Mouse (Mus musculus): ENCODE data around the gene Rsph14. TPM values are rescaled to one million over a fixed set of nuclear protein-coding genes. Genes with fewer than 3 reads are reported as not detected.
A peak's percentile ranks its signal among the peaks of the same experiment; 100 is the strongest.

Rsph14 gene
- not detected in 2 replicates for polyA plus RNA-seq (2012; ENCODE audit: insufficient read depth, insufficient read length, missing spikeins)

DNA sequence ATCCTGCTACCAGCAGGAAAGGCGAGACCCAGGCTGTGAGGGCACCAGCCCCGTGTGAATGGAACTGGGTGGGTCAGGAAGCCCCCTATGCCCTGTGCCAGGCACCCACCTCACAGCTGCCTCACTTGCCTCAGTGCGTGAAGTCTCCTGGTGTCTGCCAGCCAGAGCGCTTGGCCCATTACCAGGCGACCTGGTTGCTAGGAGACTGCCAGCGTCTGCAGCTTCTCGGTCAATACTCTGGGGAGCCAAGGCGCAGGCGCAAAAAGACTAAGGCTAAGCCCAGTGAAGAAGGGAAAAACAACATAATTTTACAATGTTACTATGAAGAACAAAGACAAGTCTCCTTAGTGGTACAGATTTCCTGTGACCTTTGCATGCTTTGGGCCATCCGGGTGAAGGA, at the start of gene Rsph14:
Rsph14 (minus strand) TSS at position 192 of the 400 bp plus-strand sequence.
- H3K4me1 ChIP-seq (ENCODE audit: control insufficient read depth, insufficient read depth, insufficient read length, low read length) = peaks cover 6% of the 10 kb centered on the region
- no peak within 1 kb of the TSS for H3K4me3 ChIP-seq (ENCODE audit: insufficient read depth, low read depth, low read length)
- no peak within 1 kb of the TSS for H3K27ac ChIP-seq (replicated peaks; ENCODE audit: low read depth, low read length)

DNA sequence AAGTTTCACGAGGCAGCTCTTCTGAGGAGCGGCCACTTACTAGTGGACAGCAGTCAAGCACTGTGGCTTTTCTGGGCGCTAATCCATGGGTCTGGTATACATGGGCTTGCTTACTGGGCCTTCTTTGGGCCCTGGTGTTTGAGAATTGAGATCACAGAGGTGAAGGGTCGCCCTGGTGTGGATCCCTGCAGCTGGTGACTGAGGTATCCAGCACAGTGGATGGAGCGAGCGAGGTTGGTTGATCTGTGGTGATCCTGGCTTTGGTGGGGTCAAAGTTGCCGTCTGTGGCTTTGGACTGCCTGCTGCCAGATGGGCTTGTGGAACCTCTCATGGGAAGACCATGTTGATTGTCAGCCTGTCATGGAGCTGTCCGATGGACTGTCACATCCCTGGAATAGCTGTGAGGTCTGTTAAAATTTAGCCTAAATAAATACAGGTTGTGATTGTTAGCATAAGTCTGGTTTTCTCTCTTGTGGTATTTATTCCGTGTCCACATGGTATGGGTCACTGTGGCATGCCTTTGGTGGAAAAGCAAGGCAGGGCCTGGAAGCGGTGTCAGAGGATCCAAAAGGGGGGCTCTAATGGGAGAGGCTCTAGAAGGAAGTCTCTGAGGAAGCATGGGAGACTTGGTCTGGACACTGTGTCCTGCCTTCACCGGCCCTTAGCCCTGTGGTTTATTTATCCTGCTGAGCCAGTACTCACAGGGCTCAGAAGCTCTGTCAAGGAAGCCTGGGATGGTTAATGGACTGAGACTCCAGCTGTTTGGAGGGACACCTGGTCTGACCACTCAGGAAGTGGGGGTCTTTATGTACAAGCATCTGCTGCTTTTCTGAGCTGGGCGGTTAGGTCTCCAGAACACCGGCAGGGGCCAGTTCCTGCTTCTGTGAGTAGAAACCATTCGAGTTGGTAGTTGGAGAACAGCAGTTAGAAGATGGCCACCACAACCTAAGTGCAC, 46.1 kb upstream of the Rsph14 start:
- Histone ChIP-seq H3K4me3 (ENCODE audit: insufficient read depth, low read depth, low read length) (no peak overlapping the region), H3K4me1 (ENCODE audit: control insufficient read depth, insufficient read depth, insufficient read length, low read length) (peaks cover 14% of the 10 kb centered on the region; the same call in 1 of the 2 replicates), H3K27ac (replicated peaks; ENCODE audit: low read depth, low read length) (no peak overlapping the region)

DNA sequence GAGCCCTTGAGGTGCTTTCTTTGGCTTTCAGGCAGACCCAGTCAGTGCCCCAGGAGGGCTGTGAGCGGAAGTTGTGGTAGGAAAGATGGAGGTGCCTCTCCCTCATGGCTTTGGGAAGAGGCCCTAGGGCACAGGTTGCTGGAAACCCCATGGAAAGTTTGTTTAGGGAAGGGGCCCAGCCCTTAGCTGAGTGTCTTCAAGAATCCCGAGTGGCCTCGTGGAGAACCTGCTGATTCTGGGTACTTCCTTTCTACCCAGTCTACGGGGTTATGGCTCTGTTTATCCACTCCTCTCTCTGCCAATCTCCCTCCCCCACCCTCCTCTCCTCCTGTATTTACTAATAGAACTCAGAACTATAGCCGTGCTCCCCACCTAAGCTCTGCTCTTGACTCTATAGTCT, 43.3 kb upstream of the Rsph14 start:
- Histone ChIP-seq H3K4me3 (ENCODE audit: insufficient read depth, low read depth, low read length) (no peak overlapping the region), H3K4me1 (ENCODE audit: control insufficient read depth, insufficient read depth, insufficient read length, low read length) (peaks cover 15% of the 10 kb centered on the region; the same call in 1 of the 2 replicates), H3K27ac (replicated peaks; ENCODE audit: low read depth, low read length) (no peak overlapping the region)

DNA sequence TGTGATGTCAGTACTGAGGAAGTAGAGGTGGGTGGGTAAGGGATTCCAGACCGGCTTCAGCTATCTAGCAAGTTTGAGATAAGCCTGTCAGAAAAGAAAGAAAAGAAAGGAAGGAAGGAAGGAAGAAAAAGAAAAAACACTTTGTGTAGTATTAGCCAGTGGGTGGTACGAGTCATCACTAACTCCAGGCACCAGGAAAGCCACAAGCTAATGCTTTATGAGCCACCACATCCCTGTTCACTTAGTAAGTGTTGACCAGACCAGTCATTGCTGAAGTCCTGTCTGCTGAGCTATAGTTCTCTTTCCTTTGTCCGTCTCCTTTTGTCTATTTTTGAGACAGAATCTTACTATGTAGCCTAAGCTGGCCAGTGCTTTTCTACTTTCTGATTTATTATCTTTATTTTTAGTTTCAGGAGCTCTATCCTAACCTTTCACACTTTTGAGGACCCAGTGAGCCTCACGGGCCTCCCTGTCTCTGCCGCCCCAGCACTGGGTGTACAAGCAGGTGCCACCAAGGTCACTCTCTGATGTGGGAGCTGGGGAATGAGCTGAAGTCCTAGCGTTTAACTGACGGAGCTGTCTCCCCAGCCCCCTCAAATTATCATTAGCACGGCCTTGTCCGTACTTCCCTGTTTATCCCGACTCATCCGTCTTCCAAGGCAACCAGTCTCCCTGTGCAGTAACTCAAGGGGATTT, 38.0 kb upstream of the Rsph14 start:
- H3K4me3 ChIP-seq (ENCODE audit: insufficient read depth, low read depth, low read length) = no peak overlapping the region
- H3K4me1 ChIP-seq (ENCODE audit: control insufficient read depth, insufficient read depth, insufficient read length, low read length) = peaks cover 8% of the 10 kb centered on the region
- no peak overlapping the region for H3K27ac ChIP-seq (replicated peaks; ENCODE audit: low read depth, low read length)

DNA sequence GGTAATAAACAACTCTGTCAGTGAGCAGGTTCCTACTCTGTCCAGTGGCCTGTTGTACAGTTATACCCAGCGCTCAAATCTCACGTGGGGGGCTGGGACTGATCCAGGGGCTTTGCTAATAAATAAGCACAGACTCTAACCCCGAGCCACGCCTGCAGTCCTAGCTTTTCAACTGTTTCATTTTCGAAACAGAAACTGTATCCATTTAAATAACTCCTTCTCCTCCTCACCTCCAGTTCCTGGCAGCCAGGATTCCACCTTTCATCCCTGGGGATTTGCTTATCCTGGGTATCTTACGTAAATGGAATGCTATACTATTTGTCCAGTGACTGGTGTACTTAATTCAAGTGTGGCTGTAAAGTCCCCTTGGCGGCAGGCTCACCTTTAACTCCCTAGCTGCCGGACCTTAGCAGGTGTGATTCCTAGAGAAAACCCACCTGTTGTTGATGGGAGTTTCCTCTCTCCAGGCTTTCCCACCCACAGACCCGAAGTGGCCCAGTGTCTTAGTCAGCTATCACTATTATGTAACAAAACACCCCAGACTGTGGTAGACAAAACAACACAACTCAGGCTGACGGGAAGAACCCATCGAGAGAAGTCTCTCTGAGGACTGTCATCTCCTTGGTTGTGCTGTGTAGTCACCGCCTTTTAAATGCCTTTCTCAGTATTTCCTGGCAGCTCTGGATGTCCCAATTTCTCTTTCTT, 36.4 kb upstream of the Rsph14 start:
- no peak overlapping the region for H3K4me3 ChIP-seq (ENCODE audit: insufficient read depth, low read depth, low read length)
- H3K4me1 ChIP-seq (ENCODE audit: control insufficient read depth, insufficient read depth, insufficient read length, low read length) = peaks cover 10% of the 10 kb centered on the region

DNA sequence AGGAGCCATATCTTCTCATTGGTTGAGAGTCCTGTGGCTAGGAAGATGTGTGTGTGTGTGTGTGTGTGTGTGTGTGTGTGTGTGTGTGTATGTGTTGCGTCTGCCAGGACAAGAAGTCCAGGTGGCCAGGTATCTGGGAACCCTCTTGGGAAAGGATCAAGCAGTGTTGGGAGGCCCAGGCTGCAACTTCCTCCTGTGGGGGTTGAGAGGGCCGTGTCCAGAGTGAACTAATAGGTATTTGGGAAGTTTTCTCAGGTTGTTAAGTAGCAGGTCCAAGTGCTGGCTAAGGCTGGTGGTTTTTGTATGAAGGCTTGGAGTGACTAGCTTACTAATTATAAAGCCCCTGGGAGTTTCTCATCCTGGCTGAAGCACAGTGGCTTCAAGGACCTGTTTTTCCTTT, 35.7 kb upstream of the Rsph14 start:
- peaks cover 17% of the 10 kb centered on the region for H3K4me1 ChIP-seq (ENCODE audit: control insufficient read depth, insufficient read depth, insufficient read length, low read length)
- H3K4me3 ChIP-seq (ENCODE audit: insufficient read depth, low read depth, low read length) = no peak overlapping the region
- H3K27ac ChIP-seq (replicated peaks; ENCODE audit: low read depth, low read length) = no peak overlapping the region

More for the DNA sequence above, 36.4 kb upstream of the Rsph14 start:
- H3K27ac ChIP-seq (replicated peaks; ENCODE audit: low read depth, low read length) = no peak overlapping the region

DNA sequence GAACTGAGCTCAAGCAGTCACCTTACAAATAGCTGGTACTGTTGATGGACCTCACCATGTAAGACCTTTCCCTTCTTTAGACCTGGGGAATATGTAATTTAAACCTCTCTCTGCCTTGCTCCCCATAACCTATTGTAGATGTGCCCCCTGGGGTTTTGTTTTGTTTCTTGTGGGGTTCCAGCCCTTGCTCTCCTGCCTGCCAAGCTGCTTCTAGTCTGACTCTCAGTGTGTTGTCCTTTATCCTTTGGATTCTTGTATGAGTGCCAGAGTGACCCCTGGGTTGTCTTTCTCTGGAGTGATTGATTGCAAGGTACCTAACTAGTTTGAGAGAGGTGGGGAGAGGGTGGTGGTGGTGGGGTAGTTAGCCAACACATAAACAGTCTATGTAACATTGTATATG, 35.1 kb upstream of the Rsph14 start:
- H3K27ac ChIP-seq (replicated peaks; ENCODE audit: low read depth, low read length) = no peak overlapping the region
- H3K4me3 ChIP-seq (ENCODE audit: insufficient read depth, low read depth, low read length) = no peak overlapping the region
- H3K4me1 ChIP-seq (ENCODE audit: control insufficient read depth, insufficient read depth, insufficient read length, low read length) = peaks cover 17% of the 10 kb centered on the region

DNA sequence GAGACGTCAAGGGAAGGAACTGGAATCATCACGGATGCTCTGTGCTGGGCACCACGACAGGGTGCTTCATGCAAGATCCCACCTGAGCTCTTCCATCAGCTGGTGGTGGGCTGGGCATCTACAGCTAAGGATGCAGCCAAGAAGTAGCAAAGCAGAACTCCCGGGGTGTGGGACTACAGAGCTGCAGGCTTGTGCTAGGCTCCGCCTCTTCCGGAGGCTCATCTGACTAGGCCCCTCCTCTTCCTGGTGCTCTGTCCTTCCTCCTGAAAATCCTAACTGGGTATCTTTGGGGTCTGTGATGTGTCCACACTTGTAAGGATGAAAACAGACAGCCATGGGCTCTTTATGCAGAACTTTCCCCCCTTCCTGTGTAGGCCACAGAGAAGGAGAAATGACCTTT, 33.3 kb upstream of the Rsph14 start:
- no peak overlapping the region for H3K4me3 ChIP-seq (ENCODE audit: insufficient read depth, low read depth, low read length)

DNA sequence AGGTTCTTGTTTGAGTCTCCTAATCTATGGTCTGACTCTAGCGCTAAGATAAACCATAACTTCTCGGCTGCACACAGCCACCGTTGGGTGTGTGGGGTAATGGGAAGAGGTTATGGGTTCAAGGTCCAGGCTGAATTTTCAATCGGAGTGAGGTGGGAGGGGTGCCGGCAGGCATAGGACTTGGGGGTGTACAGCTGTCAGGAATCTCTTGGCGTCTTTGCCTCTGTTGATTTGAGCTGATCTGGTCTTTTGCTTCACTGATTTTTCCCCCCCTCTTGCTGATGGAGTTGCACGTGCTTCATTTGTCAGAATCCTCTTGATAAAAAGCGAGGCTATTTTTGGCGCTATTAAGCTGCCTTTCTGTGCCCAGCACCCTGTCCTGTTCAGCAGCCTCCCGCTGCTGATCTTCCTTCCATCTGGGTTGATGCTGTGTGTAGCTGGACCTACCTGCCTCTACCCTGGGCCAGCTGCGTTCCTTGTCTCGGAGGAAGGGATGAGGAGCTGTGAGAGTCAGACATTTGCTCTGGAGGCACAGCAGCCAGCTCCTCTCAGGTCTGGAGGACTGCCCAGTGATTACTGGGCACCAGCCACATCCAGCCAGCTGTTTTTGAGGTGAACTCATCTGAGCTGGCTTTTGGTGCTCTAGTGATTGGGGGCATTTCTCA, 31.0 kb upstream of the Rsph14 start:
- peak overlapping the region; percentile 7; the same call in 1 of the 2 replicates for H3K4me3 ChIP-seq (ENCODE audit: insufficient read depth, low read depth, low read length)
- H3K4me1 ChIP-seq (ENCODE audit: control insufficient read depth, insufficient read depth, insufficient read length, low read length) = peaks cover 20% of the 10 kb centered on the region
- H3K27ac ChIP-seq (replicated peaks; ENCODE audit: low read depth, low read length) = no peak overlapping the region

More for the DNA sequence above, 33.3 kb upstream of the Rsph14 start:
- peaks cover 25% of the 10 kb centered on the region for H3K4me1 ChIP-seq (ENCODE audit: control insufficient read depth, insufficient read depth, insufficient read length, low read length)
- H3K27ac ChIP-seq (replicated peaks; ENCODE audit: low read depth, low read length) = no peak overlapping the region

DNA sequence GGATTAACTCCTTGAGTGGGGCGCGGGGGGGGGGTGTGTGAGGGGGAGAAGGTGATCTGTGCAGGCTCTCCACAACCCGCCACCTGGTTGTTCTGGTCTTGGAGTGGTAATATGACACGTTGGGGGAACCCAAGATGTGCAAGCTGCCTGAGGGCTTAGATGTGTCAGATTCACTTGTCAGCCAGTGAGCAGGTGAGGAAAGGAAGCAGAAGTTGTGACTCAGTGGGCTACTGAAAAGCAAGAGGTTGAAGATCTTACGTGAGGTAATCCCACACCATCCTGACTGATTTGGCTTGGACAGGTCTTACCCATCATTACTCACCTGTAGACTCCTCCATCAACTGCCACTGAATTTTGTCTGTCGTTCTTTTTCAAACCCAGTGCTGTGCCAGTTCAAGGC, 30.2 kb upstream of the Rsph14 start:
- Histone ChIP-seq H3K27ac (replicated peaks; ENCODE audit: low read depth, low read length) (no peak overlapping the region), H3K4me1 (ENCODE audit: control insufficient read depth, insufficient read depth, insufficient read length, low read length) (peaks cover 20% of the 10 kb centered on the region), H3K4me3 (ENCODE audit: insufficient read depth, low read depth, low read length) (peak overlapping the region; percentile 87; the same call in 1 of the 2 replicates)

DNA sequence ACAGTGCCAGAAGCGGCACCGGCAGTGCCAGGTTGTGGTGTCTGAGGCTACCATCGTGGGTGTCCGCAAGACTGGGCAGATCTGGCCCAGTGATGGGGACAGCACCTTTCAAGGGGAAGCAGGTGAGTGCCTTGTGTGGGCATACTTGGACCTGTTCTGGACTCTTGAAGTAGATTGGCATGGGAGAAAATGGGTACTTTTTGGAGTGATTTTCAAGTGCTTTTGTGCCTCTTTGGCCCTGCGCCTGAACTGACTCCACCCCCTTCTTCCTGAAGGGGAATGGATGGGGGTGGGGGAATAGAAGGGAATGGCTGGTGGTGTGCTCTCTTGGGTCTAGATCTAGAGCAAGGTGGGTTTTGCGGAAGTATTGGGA, 29.8 kb upstream of the Rsph14 start:
- H3K4me3 ChIP-seq (ENCODE audit: insufficient read depth, low read depth, low read length) = peak overlapping the region; percentile 87
- H3K27ac ChIP-seq (replicated peaks; ENCODE audit: low read depth, low read length) = no peak overlapping the region
- peaks cover 20% of the 10 kb centered on the region for H3K4me1 ChIP-seq (ENCODE audit: control insufficient read depth, insufficient read depth, insufficient read length, low read length)

DNA sequence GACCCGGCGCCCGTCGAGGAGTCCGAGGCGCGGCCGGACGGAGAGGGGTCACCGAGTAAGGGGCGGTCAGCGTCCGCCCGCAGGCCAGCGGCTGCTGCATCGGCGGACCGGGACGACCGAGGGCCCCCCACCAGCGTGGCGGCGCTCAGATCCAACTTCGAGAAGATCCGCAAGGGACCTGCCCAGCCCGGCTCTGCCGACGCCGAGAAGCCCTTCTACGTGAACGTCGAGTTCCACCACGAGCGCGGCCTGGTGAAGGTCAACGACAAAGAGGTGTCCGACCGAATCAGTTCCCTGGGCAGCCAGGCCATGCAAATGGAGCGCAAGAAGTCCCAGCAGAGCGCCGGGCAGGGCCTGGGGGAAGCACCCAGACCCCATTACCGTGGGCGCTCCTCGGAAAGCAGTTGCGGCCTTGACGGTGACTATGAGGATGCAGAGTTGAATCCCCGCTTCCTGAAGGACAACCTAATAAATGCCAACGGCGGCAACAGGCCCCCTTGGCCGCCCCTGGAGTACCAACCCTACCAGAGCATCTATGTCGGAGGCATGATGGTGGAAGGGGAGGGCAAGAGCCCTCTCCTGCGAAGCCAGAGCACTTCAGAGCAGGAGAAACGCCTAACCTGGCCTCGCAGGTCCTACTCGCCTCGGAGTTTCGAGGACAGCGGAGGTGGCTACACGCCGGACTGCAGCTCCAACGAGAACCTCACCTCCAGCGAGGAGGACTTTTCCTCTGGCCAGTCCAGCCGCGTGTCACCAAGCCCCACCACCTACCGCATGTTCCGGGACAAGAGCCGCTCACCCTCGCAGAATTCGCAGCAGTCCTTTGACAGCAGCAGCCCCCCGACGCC, 29.2 kb upstream of the Rsph14 start:
- H3K4me1 ChIP-seq (ENCODE audit: control insufficient read depth, insufficient read depth, insufficient read length, low read length) = peaks cover 20% of the 10 kb centered on the region
- H3K27ac ChIP-seq (replicated peaks; ENCODE audit: low read depth, low read length) = no peak overlapping the region
- peak overlapping the region; percentile 87 for H3K4me3 ChIP-seq (ENCODE audit: insufficient read depth, low read depth, low read length)

DNA sequence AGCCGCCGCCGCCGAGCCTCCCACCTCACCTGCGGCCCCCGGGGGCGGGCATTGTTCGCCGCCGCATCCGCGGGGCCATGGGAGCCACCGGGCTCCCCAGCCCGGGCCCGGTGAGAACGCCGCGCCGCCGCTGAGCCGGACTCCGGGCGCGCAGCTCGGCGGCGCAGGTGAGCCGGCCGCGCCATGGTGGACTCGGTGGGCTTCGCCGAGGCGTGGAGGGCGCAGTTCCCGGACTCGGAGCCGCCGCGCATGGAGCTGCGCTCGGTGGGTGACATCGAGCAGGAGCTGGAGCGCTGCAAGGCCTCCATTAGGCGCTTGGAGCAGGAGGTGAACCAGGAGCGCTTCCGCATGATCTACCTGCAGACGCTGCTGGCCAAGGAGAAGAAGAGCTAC, 28.5 kb upstream of the Rsph14 start:
- H3K27ac ChIP-seq (replicated peaks; ENCODE audit: low read depth, low read length) = no peak overlapping the region
- H3K4me1 ChIP-seq (ENCODE audit: control insufficient read depth, insufficient read depth, insufficient read length, low read length) = peaks cover 20% of the 10 kb centered on the region
- peak overlapping the region; percentile 87 for H3K4me3 ChIP-seq (ENCODE audit: insufficient read depth, low read depth, low read length)
